Mouse (Mus musculus): ENCODE results near the gene Fank1. TPM values are rescaled to one million over a fixed set of nuclear protein-coding genes. Genes with fewer than 3 reads are reported as not detected.

The Fank1 gene
- polyA plus RNA-seq, 1 experiment from 2014 or later = 0.36 TPM

GRCm38 (mm10) chr7:133787571-133787970 is 10.9 kb downstream of the Fank1 start:
- Histone ChIP-seq H3K4me1 (ENCODE audit: insufficient read depth, low read length) (no peaks in the 10 kb centered on the region), H3K9me3 (ENCODE audit: low read length) (no peaks in the 10 kb centered on the region), H3K27ac (ENCODE audit: low read length) (no peak overlapping the region), H3K4me3 (ENCODE audit: low read length) (no peak overlapping the region), H3K4me2 (replicated peaks; ENCODE audit: low read depth, low read length) (no peak overlapping the region), H3K36me3 (ENCODE audit: insufficient read depth, low read length) (no peaks in the 10 kb centered on the region), H3K27me3 (ENCODE audit: insufficient read depth, low read length) (no peaks in the 10 kb centered on the region), H3K9ac (replicated peaks; ENCODE audit: low read length) (no peak overlapping the region)
- 83% methylated on average over 6 of the region's 6 CpGs for WGBS
- no peak for ATAC-seq (ENCODE audit: low FRiP score, low TSS enrichment)

- Histone ChIP-seq H3K9ac (replicated peaks; ENCODE audit: low read length) (no peak overlapping the region), H3K9me3 (ENCODE audit: low read length) (no peaks in the 10 kb centered on the region), H3K4me2 (replicated peaks; ENCODE audit: low read depth, low read length) (no peak overlapping the region), H3K4me1 (ENCODE audit: insufficient read depth, low read length) (no peaks in the 10 kb centered on the region), H3K27ac (ENCODE audit: low read length) (no peak overlapping the region), H3K27me3 (ENCODE audit: insufficient read depth, low read length) (no peaks in the 10 kb centered on the region), H3K4me3 (ENCODE audit: low read length) (no peak overlapping the region), H3K36me3 (ENCODE audit: insufficient read depth, low read length) (no peaks in the 10 kb centered on the region)
- no peak for ATAC-seq (ENCODE audit: low FRiP score, low TSS enrichment)
- WGBS = 70% methylated on average over 3 of the region's 3 CpGs
Measured at GRCm38 (mm10) chr7:133788147-133788546, 11.5 kb downstream of the Fank1 start.

- no peak overlapping the region for H3K27ac ChIP-seq (ENCODE audit: low read length)
- no peaks in the 10 kb centered on the region for H3K36me3 ChIP-seq (ENCODE audit: insufficient read depth, low read length)
- H3K9me3 ChIP-seq (ENCODE audit: low read length) = no peaks in the 10 kb centered on the region
- H3K9ac ChIP-seq (replicated peaks; ENCODE audit: low read length) = no peak overlapping the region
- H3K4me1 ChIP-seq (ENCODE audit: insufficient read depth, low read length) = 0 out of 2 replicates have a peak, but pooled peaks cover 5% of the 10 kb centered on the region
- H3K27me3 ChIP-seq (ENCODE audit: insufficient read depth, low read length) = no peaks in the 10 kb centered on the region
- no peak overlapping the region for H3K4me2 ChIP-seq (replicated peaks; ENCODE audit: low read depth, low read length)
- ATAC-seq (ENCODE audit: low FRiP score, low TSS enrichment) = no peak
- WGBS = 97% methylated on average over 4 of the region's 4 CpGs
- no peak overlapping the region for H3K4me3 ChIP-seq (ENCODE audit: low read length)
Measured at GRCm38 (mm10) chr7:133790171-133790570, 13.5 kb downstream of the Fank1 start.

- no peak overlapping the region for H3K9ac ChIP-seq (replicated peaks; ENCODE audit: low read length)
- no peaks in the 10 kb centered on the region for H3K27me3 ChIP-seq (ENCODE audit: insufficient read depth, low read length)
- no peak for ATAC-seq (ENCODE audit: low FRiP score, low TSS enrichment)
- H3K4me2 ChIP-seq (replicated peaks; ENCODE audit: low read depth, low read length) = no peak overlapping the region
- H3K4me3 ChIP-seq (ENCODE audit: low read length) = no peak overlapping the region
- 0 out of 2 replicates have a peak, but pooled peaks cover 5% of the 10 kb centered on the region for H3K4me1 ChIP-seq (ENCODE audit: insufficient read depth, low read length)
- no peaks in the 10 kb centered on the region for H3K9me3 ChIP-seq (ENCODE audit: low read length)
- 84% methylated on average over 4 of the region's 4 CpGs for WGBS
- no peaks in the 10 kb centered on the region for H3K36me3 ChIP-seq (ENCODE audit: insufficient read depth, low read length)
- H3K27ac ChIP-seq (ENCODE audit: low read length) = no peak overlapping the region
Measured at GRCm38 (mm10) chr7:133790608-133791229, 14.1 kb downstream of the Fank1 start.

- H3K27ac ChIP-seq (ENCODE audit: low read length) = no peak overlapping the region
- no peaks in the 10 kb centered on the region for H3K36me3 ChIP-seq (ENCODE audit: insufficient read depth, low read length)
- H3K4me3 ChIP-seq (ENCODE audit: low read length) = no peak overlapping the region
- 0 out of 2 replicates have a peak, but pooled peaks cover 5% of the 10 kb centered on the region for H3K4me1 ChIP-seq (ENCODE audit: insufficient read depth, low read length)
- no peaks in the 10 kb centered on the region for H3K9me3 ChIP-seq (ENCODE audit: low read length)
- ATAC-seq (ENCODE audit: low FRiP score, low TSS enrichment) = no peak
- WGBS = 15% methylated on average over 1 of the region's 1 CpGs
- H3K9ac ChIP-seq (replicated peaks; ENCODE audit: low read length) = no peak overlapping the region
- H3K27me3 ChIP-seq (ENCODE audit: insufficient read depth, low read length) = no peaks in the 10 kb centered on the region
- H3K4me2 ChIP-seq (replicated peaks; ENCODE audit: low read depth, low read length) = no peak overlapping the region
Measured at GRCm38 (mm10) chr7:133792771-133793170, 16.1 kb downstream of the Fank1 start.

GRCm38 (mm10) chr7:133793248-133794131 is 16.8 kb downstream of the Fank1 start:
- H3K9ac ChIP-seq (replicated peaks; ENCODE audit: low read length) = no peak overlapping the region
- no peaks in the 10 kb centered on the region for H3K27me3 ChIP-seq (ENCODE audit: insufficient read depth, low read length)
- no peaks in the 10 kb centered on the region for H3K36me3 ChIP-seq (ENCODE audit: insufficient read depth, low read length)
- H3K4me2 ChIP-seq (replicated peaks; ENCODE audit: low read depth, low read length) = no peak overlapping the region
- ATAC-seq (ENCODE audit: low FRiP score, low TSS enrichment) = peak; percentile 83
- 0 out of 2 replicates have a peak, but pooled peaks cover 5% of the 10 kb centered on the region for H3K4me1 ChIP-seq (ENCODE audit: insufficient read depth, low read length)
- 47% methylated on average over 10 of the region's 10 CpGs for WGBS
- no peak overlapping the region for H3K4me3 ChIP-seq (ENCODE audit: low read length)
- 0 out of 2 replicates have a peak overlapping the region, but pooled peaks have one; percentile 7 for H3K27ac ChIP-seq (ENCODE audit: low read length)
- H3K9me3 ChIP-seq (ENCODE audit: low read length) = no peaks in the 10 kb centered on the region

- 84% methylated on average over 2 of the region's 2 CpGs for WGBS
- no peak for ATAC-seq (ENCODE audit: low FRiP score, low TSS enrichment)
- 0 out of 2 replicates have a peak, but pooled peaks cover 5% of the 10 kb centered on the region for H3K4me1 ChIP-seq (ENCODE audit: insufficient read depth, low read length)
- no peak overlapping the region for H3K4me2 ChIP-seq (replicated peaks; ENCODE audit: low read depth, low read length)
- H3K36me3 ChIP-seq (ENCODE audit: insufficient read depth, low read length) = no peaks in the 10 kb centered on the region
- H3K4me3 ChIP-seq (ENCODE audit: low read length) = no peak overlapping the region
- no peak overlapping the region for H3K9ac ChIP-seq (replicated peaks; ENCODE audit: low read length)
- no peak overlapping the region for H3K27ac ChIP-seq (ENCODE audit: low read length)
- no peaks in the 10 kb centered on the region for H3K9me3 ChIP-seq (ENCODE audit: low read length)
- no peaks in the 10 kb centered on the region for H3K27me3 ChIP-seq (ENCODE audit: insufficient read depth, low read length)
Measured at GRCm38 (mm10) chr7:133794720-133795119, 18.1 kb downstream of the Fank1 start.

GRCm38 (mm10) chr7:133799928-133800327 is 23.3 kb downstream of the Fank1 start:
- no peaks in the 10 kb centered on the region for H3K9me3 ChIP-seq (ENCODE audit: low read length)
- no peaks in the 10 kb centered on the region for H3K4me1 ChIP-seq (ENCODE audit: insufficient read depth, low read length)
- ATAC-seq (ENCODE audit: low FRiP score, low TSS enrichment) = no peak
- H3K4me3 ChIP-seq (ENCODE audit: low read length) = no peak overlapping the region
- no peak overlapping the region for H3K4me2 ChIP-seq (replicated peaks; ENCODE audit: low read depth, low read length)
- H3K27ac ChIP-seq (ENCODE audit: low read length) = no peak overlapping the region
- WGBS = 78% methylated on average over 5 of the region's 5 CpGs
- H3K27me3 ChIP-seq (ENCODE audit: insufficient read depth, low read length) = no peaks in the 10 kb centered on the region
- H3K36me3 ChIP-seq (ENCODE audit: insufficient read depth, low read length) = no peaks in the 10 kb centered on the region
- no peak overlapping the region for H3K9ac ChIP-seq (replicated peaks; ENCODE audit: low read length)

- Histone ChIP-seq H3K9ac (replicated peaks; ENCODE audit: low read length) (no peak overlapping the region), H3K4me3 (ENCODE audit: low read length) (no peak overlapping the region), H3K4me1 (ENCODE audit: insufficient read depth, low read length) (no peaks in the 10 kb centered on the region), H3K9me3 (ENCODE audit: low read length) (no peaks in the 10 kb centered on the region), H3K4me2 (replicated peaks; ENCODE audit: low read depth, low read length) (no peak overlapping the region), H3K27ac (ENCODE audit: low read length) (no peak overlapping the region), H3K27me3 (ENCODE audit: insufficient read depth, low read length) (no peaks in the 10 kb centered on the region), H3K36me3 (ENCODE audit: insufficient read depth, low read length) (no peaks in the 10 kb centered on the region)
- 34% methylated on average over 6 of the region's 6 CpGs for WGBS
- ATAC-seq (ENCODE audit: low FRiP score, low TSS enrichment) = no peak
Measured at GRCm38 (mm10) chr7:133801823-133802222, 25.2 kb downstream of the Fank1 start.
